Mouse (Mus musculus) testis, adult 2 months (tissue): ENCODE measurements at regions not wholly inside any gene's neighbourhood (a gene's known extent, or its start where the extent isn't known, plus 50 kb on each side); places are given as distances from the start of the nearest gene placed in this dataset.
A peak's percentile ranks its signal among the peaks of the same experiment; 100 is the strongest.

Experiments
- H3K27ac ChIP-seq: fragments of 200-500 bp; 2 replicates; pipeline ENCODE4 v1.5.1; 2012; ENCODE audit warnings: low read depth, low read length; ENCODE audit not compliant: control insufficient read depth, insufficient read depth
- H3K27me3 ChIP-seq: fragments of 200-500 bp; 2 replicates; pipeline ENCODE4 v1.6.1; 2012; ENCODE audit warnings: mild to moderate bottlenecking, low read length, moderate library complexity; ENCODE audit not compliant: control insufficient read depth, insufficient read depth
- H3K36me3 ChIP-seq: fragments of 200-500 bp; 2 replicates; pipeline ENCODE4 v1.6.1; 2012; ENCODE audit warnings: mild to moderate bottlenecking, low read length; ENCODE audit not compliant: control insufficient read depth, insufficient read depth
- H3K4me1 ChIP-seq: fragments of 200-500 bp; 2 replicates; pipeline ENCODE4 v1.6.1; 2012; ENCODE audit warnings: low read length; ENCODE audit not compliant: control insufficient read depth, insufficient read depth
- H3K4me3 ChIP-seq: fragments of 200-500 bp; 2 replicates; pipeline ENCODE4 v1.5.1; 2012; ENCODE audit warnings: low read depth, mild to moderate bottlenecking, low read length, moderate library complexity, mixed read lengths; ENCODE audit not compliant: control insufficient read depth
- CTCF ChIP-seq: fragments of 200-500 bp; IDR thresholded peaks from 2 replicates; pipeline ENCODE4 v1.5.1; 2012; ENCODE audit warnings: low read depth, mild to moderate bottlenecking, inconsistent platforms, low read length, moderate library complexity; ENCODE audit not compliant: control insufficient read depth, insufficient read depth, insufficient replicate concordance
- POLR2A ChIP-seq: fragments of 200-500 bp; IDR thresholded peaks from 2 replicates; pipeline ENCODE4 v1.6.1; 2012; ENCODE audit warnings: low read depth, mild to moderate bottlenecking, inconsistent platforms, low read length, moderate library complexity; ENCODE audit not compliant: control insufficient read depth

DNA sequence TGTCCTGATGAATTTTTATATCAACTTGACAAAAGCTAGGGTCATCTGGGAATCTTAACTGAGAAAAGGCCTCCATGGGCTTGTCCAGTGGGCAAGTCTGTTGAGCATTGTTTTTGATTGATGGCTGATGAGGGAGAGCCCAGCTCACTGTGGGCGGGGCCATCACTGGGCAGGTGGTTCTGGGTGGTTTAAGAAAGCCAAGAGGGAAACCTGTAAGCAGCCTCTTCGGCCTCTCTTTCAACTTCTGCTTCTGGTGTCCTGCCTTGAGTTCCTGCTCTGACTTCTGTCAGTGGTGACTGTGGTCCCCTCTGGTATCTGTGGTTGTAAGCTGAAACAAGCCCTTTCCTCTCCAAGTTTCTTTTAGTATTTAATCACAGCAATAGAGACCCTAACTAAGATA is 102.6 kb downstream of the 1700001O22Rik start:
- TF ChIP-seq CTCF (no peak), POLR2A (no peak)
- Histone ChIP-seq H3K4me1 (peaks cover 10% of the 10 kb centered on the region), H3K27me3 (no peaks in the 10 kb centered on the region), H3K4me3 (no peak overlapping the region), H3K36me3 (no peaks in the 10 kb centered on the region), H3K27ac (no peak overlapping the region)

DNA sequence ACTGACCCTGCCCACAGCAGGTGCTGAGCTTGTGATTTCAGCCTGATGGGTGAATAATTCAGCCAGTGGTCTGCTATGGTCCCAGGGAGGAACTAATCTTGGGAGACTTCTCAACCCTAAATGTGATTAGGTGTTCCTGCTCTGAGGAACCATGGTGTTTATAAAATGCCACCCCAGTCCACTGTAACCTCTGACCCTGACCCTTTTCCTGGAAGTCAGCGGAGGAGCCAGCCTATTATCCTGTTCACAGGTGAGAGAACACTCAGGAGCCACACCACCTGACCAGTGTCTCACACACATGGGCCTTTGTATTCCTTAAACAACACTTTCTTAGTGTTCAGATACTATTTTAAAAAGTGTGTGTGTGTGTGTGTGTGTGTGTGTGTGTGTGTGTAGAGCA is 103.0 kb downstream of the 1700001O22Rik start:
- Histone ChIP-seq H3K27me3 (no peaks in the 10 kb centered on the region), H3K27ac (no peak overlapping the region; the same call in 1 of the 2 replicates), H3K4me1 (peaks cover 10% of the 10 kb centered on the region), H3K4me3 (no peak overlapping the region), H3K36me3 (no peaks in the 10 kb centered on the region)
- TF ChIP-seq CTCF: no peak
- no peak for TF ChIP-seq POLR2A

DNA sequence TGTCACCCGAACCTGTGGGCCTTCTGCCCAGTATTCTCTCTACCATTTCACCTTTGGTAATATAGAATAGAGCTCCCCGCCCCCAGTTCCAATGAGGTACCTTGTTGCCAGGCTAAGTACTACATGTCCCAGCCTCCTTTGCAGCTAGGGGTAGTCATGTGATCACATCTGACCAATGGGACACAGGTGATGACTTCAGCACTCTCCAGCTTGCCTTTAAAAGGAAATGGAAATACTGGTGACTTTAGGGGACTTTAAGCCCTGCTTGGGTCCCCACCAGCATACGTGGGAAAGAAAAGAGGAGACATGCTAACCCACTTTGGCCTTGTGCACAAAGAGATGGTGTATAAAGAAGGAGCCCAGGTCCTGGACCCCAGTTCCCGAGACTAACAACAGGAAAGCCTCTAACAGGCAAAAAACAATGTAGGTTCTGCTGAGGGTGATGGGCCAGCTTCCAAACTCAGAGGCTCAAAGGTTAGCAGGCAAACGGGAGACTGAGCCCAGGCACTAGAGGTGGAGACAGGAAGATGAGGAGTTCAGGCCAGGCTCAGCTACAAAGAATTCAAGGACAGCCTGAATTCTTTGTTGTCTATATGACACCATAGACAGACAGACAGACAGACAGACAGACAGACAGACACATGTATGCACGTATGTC is 103.5 kb downstream of the 1700001O22Rik start:
- H3K4me1 ChIP-seq: peaks cover 10% of the 10 kb centered on the region
- H3K27me3 ChIP-seq: no peaks in the 10 kb centered on the region
- H3K36me3 ChIP-seq: no peaks in the 10 kb centered on the region
- no peak overlapping the region for H3K4me3 ChIP-seq
- peak overlapping the region; percentile 63 for H3K27ac ChIP-seq
- TF ChIP-seq POLR2A (no peak), CTCF (no peak)

DNA sequence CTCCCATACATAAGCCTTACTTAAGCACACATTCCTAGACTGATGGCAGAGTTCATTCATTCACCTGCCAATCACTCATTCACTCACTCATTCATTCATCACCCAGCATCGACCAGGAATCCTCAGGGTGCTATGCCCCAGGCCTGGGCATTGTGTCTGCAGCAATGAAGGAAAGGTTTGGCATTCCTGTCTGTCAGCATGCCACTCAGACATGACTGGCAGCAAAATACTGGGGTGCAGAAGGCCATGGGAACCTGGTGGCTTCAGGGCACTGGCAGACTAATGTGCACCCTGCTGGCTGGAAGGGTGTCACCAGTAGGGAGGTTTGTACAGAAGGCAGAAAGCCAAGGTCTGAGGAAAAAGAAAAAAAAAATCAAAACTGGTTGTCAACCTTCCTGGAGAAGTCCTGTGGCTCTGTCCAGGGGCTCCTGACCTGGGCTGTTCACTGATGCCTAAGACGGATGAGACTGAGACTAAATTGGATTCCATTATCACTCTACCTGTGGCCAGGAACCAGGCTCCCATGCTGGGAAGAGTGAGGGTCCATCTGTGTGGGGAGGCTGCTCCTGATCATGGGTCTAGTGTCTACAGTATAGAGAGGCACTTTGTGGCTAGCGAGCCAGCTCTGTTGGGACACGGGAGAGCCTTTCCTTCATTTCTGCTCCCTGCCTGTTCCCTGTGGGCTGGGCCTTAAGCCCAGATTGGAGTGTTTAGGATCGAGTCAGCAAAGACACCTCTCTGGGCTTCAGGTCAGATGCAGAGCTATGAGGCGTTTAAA is 104.1 kb downstream of the Cstad start:
- Histone ChIP-seq H3K36me3 (no peaks in the 10 kb centered on the region), H3K4me1 (peaks cover 10% of the 10 kb centered on the region), H3K27ac (no peak overlapping the region), H3K4me3 (no peak overlapping the region), H3K27me3 (no peaks in the 10 kb centered on the region)
- no peak for TF ChIP-seq POLR2A
- TF ChIP-seq CTCF: no peak

DNA sequence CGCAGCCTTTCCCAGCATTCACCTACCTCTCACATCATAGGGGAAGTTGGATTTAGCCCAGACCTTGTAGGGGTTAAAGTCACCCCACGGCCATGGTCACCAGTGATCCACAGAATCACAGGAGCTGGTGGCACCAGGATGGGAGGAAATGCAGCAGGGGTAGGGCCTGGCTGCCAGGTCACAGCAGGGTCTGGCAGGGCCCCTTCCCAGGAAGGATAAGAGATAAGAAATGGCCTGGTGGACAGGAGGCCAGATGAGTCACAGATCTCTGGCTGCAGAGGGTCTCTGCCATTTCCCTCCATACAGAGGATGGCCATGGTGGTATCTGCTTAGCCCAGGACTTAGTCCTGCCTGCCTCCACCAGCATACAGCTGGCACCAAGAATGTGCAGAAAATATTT is 103.0 kb downstream of the Cstad start:
- Histone ChIP-seq H3K36me3 (no peaks in the 10 kb centered on the region), H3K27ac (no peak overlapping the region)

DNA sequence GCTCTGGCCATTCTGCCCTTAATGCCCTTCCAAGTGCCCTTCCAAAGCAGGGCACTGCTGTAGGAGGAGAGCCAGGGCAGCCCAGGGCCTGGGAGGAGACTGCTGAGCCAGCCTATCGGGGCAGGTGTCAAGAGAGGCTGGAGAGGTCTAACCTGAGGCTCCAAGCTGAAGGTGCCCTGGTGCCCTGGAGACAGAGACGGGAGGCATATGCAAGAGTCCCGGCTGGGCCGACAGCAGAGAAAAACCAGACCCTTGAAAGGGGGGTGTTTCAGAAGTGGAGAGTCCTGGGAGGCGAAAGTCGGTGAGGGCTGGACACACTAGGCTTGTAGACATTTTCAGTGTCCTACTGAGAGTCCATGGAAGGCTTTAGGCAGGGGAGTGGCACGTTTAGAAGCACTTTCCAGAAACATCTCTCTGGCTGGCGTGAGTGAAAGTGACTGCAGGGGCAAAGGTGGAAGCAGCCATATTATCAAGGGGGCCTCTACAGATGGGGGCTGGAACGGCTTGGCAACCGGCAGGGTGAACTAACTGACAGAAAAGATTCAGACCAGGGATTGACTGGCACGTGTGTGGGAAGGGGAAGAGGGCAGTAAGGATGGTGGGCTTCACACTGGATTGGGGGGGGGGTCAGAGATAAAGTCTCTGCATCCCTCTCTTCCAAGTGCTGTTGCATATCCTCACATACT is 101.1 kb downstream of the Cstad start:
- Histone ChIP-seq H3K4me1 (peaks cover 13% of the 10 kb centered on the region), H3K27ac (no peak overlapping the region), H3K36me3 (no peaks in the 10 kb centered on the region), H3K4me3 (no peak overlapping the region), H3K27me3 (no peaks in the 10 kb centered on the region)
- TF ChIP-seq CTCF (no peak), POLR2A (no peak)

More for the DNA sequence above, 103.0 kb downstream of the Cstad start:
- H3K4me1 ChIP-seq: peaks cover 12% of the 10 kb centered on the region
- TF ChIP-seq CTCF (no peak), POLR2A (no peak)
- H3K4me3 ChIP-seq: no peak overlapping the region
- H3K27me3 ChIP-seq: no peaks in the 10 kb centered on the region

DNA sequence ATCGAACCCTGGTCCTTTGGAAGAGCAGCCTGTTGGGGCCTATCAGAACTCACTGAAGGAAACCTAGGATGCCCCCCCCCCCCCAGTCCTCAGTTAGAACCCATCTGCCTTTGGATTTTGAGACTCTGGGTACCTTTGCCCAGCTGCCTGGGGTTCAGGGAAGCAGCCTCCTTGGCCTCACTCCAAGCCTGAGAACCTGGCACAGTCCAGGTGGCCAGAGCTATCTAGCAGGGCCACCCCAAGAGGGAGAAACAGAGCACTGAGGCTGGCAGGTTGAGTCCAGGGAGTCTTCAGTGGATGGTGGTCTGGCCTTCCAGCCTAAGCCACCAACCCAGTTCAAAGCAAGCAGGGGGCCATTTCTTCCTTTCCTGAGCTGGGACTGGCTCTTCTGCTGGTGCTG is 100.2 kb downstream of the Cstad start:
- Histone ChIP-seq H3K4me3 (no peak overlapping the region), H3K4me1 (peaks cover 10% of the 10 kb centered on the region), H3K27ac (no peak overlapping the region), H3K36me3 (no peaks in the 10 kb centered on the region), H3K27me3 (no peaks in the 10 kb centered on the region)
- TF ChIP-seq POLR2A (no peak), CTCF (no peak)
